Mouse (Mus musculus) olfactory bulb, adult 2 months (tissue): ENCODE measurements around the gene Casp6. TPM values are rescaled to one million over a fixed set of nuclear protein-coding genes. Genes with fewer than 3 reads are reported as not detected.

Experiments used
- H3K27ac ChIP-seq: fragments of 200-500 bp; 2 replicates; pipeline ENCODE4 v1.5.1; 2012; ENCODE audit warnings: low read depth, low read length; ENCODE audit not compliant: insufficient read depth
- H3K4me1 ChIP-seq: fragments of 200-500 bp; 2 replicates; pipeline ENCODE4 v1.6.1; 2012; ENCODE audit warnings: low read length; ENCODE audit not compliant: control insufficient read depth, insufficient read depth
- H3K4me3 ChIP-seq: fragments of 200-500 bp; 2 replicates; pipeline ENCODE4 v1.5.1; 2012; ENCODE audit warnings: mild to moderate bottlenecking, low read depth, low read length, moderate library complexity; ENCODE audit not compliant: insufficient read depth
- CTCF ChIP-seq: fragments of 200-500 bp; IDR thresholded peaks from 2 replicates; pipeline ENCODE4 v1.5.1; 2012; ENCODE audit warnings: low read depth, mild to moderate bottlenecking, low read length, moderate library complexity; ENCODE audit not compliant: insufficient read depth
- POLR2A ChIP-seq: fragments of 200-500 bp; IDR thresholded peaks from 2 replicates; pipeline ENCODE4 v1.6.1; 2012; ENCODE audit warnings: mild to moderate bottlenecking, low read depth, low read length, moderate library complexity; ENCODE audit not compliant: insufficient read depth
- WGBS: fragments of 180-500 bp; shearing (Covaris S2); methylation state at CpG from one replicate; pipeline ENCODE4 v1.1.7; 2018; 5-methylcytosine and 5-hydroxymethylcytosine counted together
- polyA plus RNA-seq: library from polyadenylated mRNA; stranded (reverse); fragments of >200 nt; gene quantifications from 2 replicates; pipeline ENCODE4 v1.2.4, GENCODE M21; 2012; ENCODE audit warnings: low replicate concordance; ENCODE audit not compliant: missing spikeins, insufficient read depth, insufficient read length

Gene Casp6
- polyA plus RNA-seq, 1 experiment, result not detected

DNA sequence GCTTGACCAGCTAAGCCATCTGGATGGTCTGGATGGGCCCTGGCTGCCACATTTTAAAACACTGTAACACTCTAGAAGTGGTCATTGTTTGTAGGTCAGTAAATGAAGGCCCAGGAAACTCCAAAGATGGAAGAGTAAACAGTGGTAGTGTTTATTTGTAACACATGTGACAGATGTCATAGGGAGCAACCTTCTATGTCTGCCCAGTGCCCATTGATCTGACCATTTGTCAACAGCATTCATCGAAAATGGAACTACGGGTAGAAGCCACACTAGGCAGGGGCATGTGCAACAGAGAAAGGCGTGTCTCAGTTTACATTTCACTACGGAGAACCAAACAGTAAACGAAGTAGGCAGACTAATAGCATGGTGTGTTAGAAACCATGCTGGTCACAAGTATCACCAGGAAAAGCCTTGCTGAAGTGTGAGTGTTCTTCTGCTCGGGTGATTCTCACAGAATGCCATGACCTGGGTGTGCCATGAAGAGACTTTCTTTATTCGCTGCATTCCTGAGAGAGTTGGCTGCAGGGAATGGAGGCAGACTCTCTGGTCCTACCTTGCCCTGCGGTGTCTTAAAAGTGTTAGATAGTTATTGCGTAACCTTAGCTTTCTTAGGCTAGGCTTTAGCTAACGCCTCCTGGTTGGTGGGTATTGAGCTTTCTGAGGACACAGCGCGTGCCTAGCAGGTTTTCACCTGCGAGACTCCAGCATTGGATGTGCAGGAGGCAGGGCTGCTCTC, 13.3 kb upstream of the Casp6 start:
- Histone ChIP-seq H3K4me1 (no peaks in the 10 kb centered on the region), H3K4me3 (no peak overlapping the region), H3K27ac (no peak overlapping the region)
- TF ChIP-seq POLR2A (no peak), CTCF (no peak)
- WGBS, result 85% methylated on average over 13 of the region's 13 CpGs

DNA sequence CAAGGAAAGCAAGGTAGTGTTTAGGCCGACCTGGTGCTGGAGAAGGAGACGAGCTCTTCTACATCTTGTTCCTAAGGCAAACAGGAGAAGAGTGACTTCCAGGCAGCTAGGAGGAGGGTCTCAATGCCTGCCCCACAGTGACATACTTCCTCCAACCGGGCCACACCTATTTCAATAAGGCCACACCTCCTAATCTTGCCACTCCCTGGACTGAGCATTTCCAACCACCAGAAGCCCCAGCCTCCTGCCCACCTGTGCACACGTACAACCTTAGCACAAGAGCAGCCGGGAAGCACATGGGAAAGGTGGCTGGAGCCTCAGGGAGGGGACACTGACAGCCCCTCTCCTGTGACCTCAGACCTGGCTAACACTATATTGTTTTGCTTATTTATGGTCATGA, 9.2 kb upstream of the Casp6 start:
- Histone ChIP-seq H3K4me3 (no peak overlapping the region), H3K27ac (no peak overlapping the region), H3K4me1 (no peaks in the 10 kb centered on the region)
- no peak for TF ChIP-seq CTCF
- TF ChIP-seq POLR2A, result no peak
- WGBS, result 91% methylated on average over 5 of the region's 5 CpGs

GRCm38 (mm10) chr3:129893143-129893542, 8.1 kb upstream of the Casp6 start:
- 91% methylated on average over 3 of the region's 3 CpGs for WGBS
- TF ChIP-seq POLR2A, result no peak
- no peak for TF ChIP-seq CTCF
- H3K4me1 ChIP-seq, result no peaks in the 10 kb centered on the region
- no peak overlapping the region for H3K4me3 ChIP-seq
- no peak overlapping the region for H3K27ac ChIP-seq

GRCm38 (mm10) chr3:129896591-129896990, 4.6 kb upstream of the Casp6 start:
- 87% methylated on average over 6 of the region's 6 CpGs for WGBS
- H3K27ac ChIP-seq, result no peak overlapping the region
- H3K4me3 ChIP-seq, result no peak overlapping the region
- H3K4me1 ChIP-seq, result peaks cover 5% of the 10 kb centered on the region
- TF ChIP-seq CTCF, result no peak
- TF ChIP-seq POLR2A, result no peak

- WGBS, result 70% methylated on average over 4 of the region's 4 CpGs
- H3K4me1 ChIP-seq, result peaks cover 7% of the 10 kb centered on the region
- H3K27ac ChIP-seq, result no peak overlapping the region
- no peak overlapping the region for H3K4me3 ChIP-seq
- TF ChIP-seq POLR2A (no peak), CTCF (no peak)
Measured at GRCm38 (mm10) chr3:129898886-129899285, 2.3 kb upstream of the Casp6 start.

DNA sequence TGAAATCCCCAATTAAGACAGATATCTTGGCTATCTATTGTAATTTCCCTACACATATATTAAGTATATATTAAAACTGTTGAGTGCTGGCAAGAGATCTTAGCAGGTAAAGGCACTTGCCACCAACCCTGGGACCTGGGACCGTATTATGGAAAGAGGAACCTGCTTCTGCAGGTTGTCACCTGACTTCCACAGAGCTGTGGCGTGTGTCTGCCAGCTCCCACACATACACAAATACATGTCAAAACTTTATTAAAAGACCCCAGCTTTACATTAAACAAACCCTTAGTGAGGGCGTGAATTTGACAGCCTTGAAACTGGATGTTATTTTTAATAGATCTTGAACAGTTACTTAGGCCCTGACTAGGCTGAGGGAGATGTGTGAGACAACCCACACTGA, 2.1 kb downstream of the Casp6 start:
- peaks cover 7% of the 10 kb centered on the region for H3K4me1 ChIP-seq
- TF ChIP-seq POLR2A (no peak), CTCF (no peak)
- 96% methylated on average over 3 of the region's 3 CpGs for WGBS
- H3K27ac ChIP-seq, result no peak overlapping the region
- H3K4me3 ChIP-seq, result no peak overlapping the region

DNA sequence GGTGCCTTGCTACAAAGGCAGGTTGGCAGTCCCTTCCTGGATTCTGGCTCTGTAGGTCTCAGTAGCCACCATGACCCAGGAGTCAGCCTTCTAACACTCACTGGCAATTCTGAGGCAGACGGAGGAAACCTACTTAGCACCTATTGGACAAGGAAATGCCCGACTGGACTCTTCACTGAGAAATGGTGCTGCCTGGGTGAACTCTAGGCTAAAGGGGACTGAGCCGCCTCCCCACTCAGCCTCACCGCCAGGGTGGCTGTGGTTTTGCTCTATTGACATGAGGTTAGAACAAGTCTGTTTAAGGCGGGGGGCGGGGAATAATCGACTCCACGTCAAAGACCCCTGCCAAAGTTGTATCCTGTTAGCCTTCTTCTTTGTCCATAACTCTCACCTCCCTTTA, 2.6 kb downstream of the Casp6 start:
- Histone ChIP-seq H3K4me1 (peaks cover 7% of the 10 kb centered on the region), H3K27ac (no peak overlapping the region), H3K4me3 (no peak overlapping the region)
- 93% methylated on average over 8 of the region's 8 CpGs for WGBS
- TF ChIP-seq CTCF, result no peak

DNA sequence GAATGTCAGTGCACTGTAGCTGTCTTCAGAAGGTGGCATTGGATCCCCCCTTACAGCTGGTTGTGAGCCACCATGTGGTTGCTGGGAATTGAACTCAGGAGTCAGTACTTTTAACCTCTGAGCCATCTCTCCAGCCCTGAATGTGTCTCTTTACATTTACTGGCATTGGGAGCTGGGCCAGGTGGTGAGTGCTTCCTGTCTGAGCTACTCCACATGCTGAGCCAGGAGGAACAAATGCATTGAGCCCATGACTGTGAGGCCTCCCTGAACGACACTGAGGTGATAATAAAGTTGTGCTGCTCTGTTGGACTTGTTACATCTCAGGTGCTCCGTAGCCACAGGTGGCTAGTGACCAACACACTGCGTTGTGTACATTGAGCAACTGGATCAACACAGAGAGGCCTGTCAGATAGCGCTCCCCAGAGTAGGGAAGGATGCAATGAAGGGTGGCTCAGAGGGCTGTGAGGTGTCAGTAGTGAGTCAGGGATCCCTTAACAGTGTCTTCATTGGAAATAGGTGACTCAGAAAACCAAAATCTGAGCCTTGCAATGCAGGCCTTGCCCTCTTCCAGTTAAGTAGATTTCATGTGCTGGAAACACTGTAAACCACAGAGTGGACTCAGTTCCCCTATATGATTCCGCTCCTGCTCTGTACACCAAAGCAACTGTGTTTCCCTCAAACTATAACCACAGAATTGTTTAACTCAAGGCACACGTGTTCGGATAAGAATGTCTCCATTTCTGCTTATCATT, 3.3 kb downstream of the Casp6 start:
- TF ChIP-seq CTCF (no peak), POLR2A (no peak)

DNA sequence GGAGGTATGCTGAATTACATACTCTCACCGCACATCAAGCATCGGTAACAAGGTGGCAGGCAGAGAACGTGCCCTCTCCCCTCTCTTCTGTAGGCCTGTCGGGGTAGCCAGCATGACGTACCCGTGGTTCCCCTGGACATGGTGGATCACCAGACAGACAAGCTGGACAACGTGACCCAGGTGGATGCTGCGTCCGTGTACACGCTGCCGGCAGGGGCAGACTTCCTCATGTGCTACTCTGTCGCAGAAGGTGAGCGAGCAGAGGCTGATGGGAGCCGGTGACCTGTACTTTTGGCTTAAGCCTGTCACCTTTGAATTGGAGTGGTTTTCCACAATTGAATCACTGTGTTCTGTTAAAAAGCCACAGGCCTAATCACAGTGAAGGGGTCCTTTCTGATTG, 10.8 kb downstream of the Casp6 start:
- Histone ChIP-seq H3K27ac (no peak overlapping the region), H3K4me1 (no peaks in the 10 kb centered on the region), H3K4me3 (no peak overlapping the region)
- 94% methylated on average over 14 of the region's 14 CpGs for WGBS
- no peak for TF ChIP-seq CTCF
- no peak for TF ChIP-seq POLR2A

More for the DNA sequence above, 3.3 kb downstream of the Casp6 start:
- WGBS, result 93% methylated on average over 7 of the region's 7 CpGs
- Histone ChIP-seq H3K4me3 (no peak overlapping the region), H3K27ac (no peak overlapping the region), H3K4me1 (peaks cover 7% of the 10 kb centered on the region)

- 88% methylated on average over 13 of the region's 13 CpGs for WGBS
- no peak for TF ChIP-seq CTCF
- no peak for TF ChIP-seq POLR2A
- H3K27ac ChIP-seq, result no peak overlapping the region
- H3K4me1 ChIP-seq, result no peaks in the 10 kb centered on the region
- H3K4me3 ChIP-seq, result no peak overlapping the region
Measured at GRCm38 (mm10) chr3:129913241-129913640, 12.0 kb downstream of the Casp6 start.
